Mouse (Mus musculus) erythroblast, embryonic 14.5 days (primary cell): Measurements from ENCODE around the gene Anapc11. TPM values are rescaled to one million over a fixed set of nuclear protein-coding genes. Genes with fewer than 3 reads are reported as not detected.

ENCODE experiments used
- H3K27me3 ChIP-seq: 2 replicates; pipeline ENCODE4 v1.6.1; 2012; ENCODE audit warnings: inconsistent platforms; ENCODE audit not compliant: control insufficient read depth
- H3K36me3 ChIP-seq: 2 replicates; pipeline ENCODE4 v1.6.1; 2012; ENCODE audit warnings: mild to moderate bottlenecking, inconsistent platforms; ENCODE audit not compliant: control insufficient read depth
- H3K4me1 ChIP-seq: 2 replicates; pipeline ENCODE4 v1.6.1; 2012; ENCODE audit warnings: inconsistent platforms; ENCODE audit not compliant: control insufficient read depth
- H3K4me3 ChIP-seq: replicated peaks from 2 replicates; pipeline ENCODE3; 2012; ENCODE audit warnings: moderate library complexity, mild to moderate bottlenecking, inconsistent platforms
- H3K9me3 ChIP-seq: 2 replicates; pipeline ENCODE4 v1.6.1; 2012; ENCODE audit warnings: low read length, inconsistent platforms, mixed read lengths; ENCODE audit not compliant: control insufficient read depth
- GATA1 ChIP-seq: IDR thresholded peaks from 2 replicates; pipeline ENCODE4 v1.6.1; 2012; ENCODE audit warnings: low read length, inconsistent platforms, mixed read lengths
- TAL1 ChIP-seq: IDR thresholded peaks from 3 replicates; pipeline ENCODE4 v1.6.1; 2012; ENCODE audit warnings: low read length, inconsistent platforms, mixed read lengths
- polyA plus RNA-seq: library from polyadenylated mRNA; stranded (reverse); fragments of >175 nt; gene quantifications from 2 replicates; pipeline ENCODE4 v1.2.3, GENCODE M21; 2012

Gene Anapc11
- polyA plus RNA-seq, 1 experiment = 12.9 TPM

DNA sequence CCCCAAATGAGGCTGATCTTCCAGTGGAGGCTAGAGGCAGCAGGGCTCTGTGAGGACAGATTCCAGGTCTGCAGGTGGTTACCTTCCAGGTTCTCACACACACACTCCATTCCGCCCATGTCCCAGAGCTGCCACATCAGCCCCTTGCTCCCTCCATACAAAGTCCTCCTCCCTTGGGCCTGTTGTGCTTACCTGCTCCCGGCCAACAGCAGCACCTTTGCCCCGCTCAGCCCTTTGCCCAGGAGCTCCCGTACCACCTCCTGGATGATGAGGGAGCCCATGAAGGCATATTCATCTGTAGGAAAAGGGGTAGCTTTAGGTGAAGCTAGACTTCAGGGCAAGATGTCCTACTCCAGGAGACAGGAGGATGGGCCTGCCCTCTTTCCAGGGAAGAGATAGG is 59.1 kb downstream of the Anapc11 start:
- peaks cover 9% of the 10 kb centered on the region; the same call in 1 of the 2 replicates for H3K9me3 ChIP-seq
- H3K4me3 ChIP-seq = no peak overlapping the region
- TF ChIP-seq TAL1 (no peak), GATA1 (no peak)
- H3K4me1 ChIP-seq = peaks cover 4% of the 10 kb centered on the region
- H3K36me3 ChIP-seq = no peaks in the 10 kb centered on the region
- H3K27me3 ChIP-seq = peaks cover 76% of the 10 kb centered on the region

Other genes with a start within 250 kb of the Anapc11 start
- gene Actg1, start 249.9 kb upstream of the Anapc11 start, polyA plus RNA-seq = 9.0 TPM in 2 replicates
- not detected in 2 replicates for gene Fscn2, start 236.9 kb upstream of the Anapc11 start, polyA plus RNA-seq
- gene Faap100, start 219.7 kb upstream of the Anapc11 start, polyA plus RNA-seq = 1.2 and 2.2 TPM in 2 replicates
- gene Nploc4, start 160.7 kb upstream of the Anapc11 start, polyA plus RNA-seq = 8.8 and 9.3 TPM in 2 replicates
- gene Tspan10, start 155.8 kb upstream of the Anapc11 start, polyA plus RNA-seq = not detected in 2 replicates
- gene Pde6g, start 144.9 kb upstream of the Anapc11 start, polyA plus RNA-seq = not detected in 2 replicates
- gene Oxld1, start 140.4 kb upstream of the Anapc11 start, polyA plus RNA-seq = 0.41 and 0.65 TPM in 2 replicates
- 0.75 and 1.4 TPM in 2 replicates for gene Ccdc137, start 140.3 kb upstream of the Anapc11 start, polyA plus RNA-seq
- gene Arl16, start 130.8 kb upstream of the Anapc11 start, polyA plus RNA-seq = 2.6 and 4.9 TPM in 2 replicates
- 14.6 and 16.8 TPM in 2 replicates for gene Mrpl12, start 113.8 kb upstream of the Anapc11 start, polyA plus RNA-seq
- gene Slc25a10, start 106.6 kb upstream of the Anapc11 start, polyA plus RNA-seq = 5.5 and 6.6 TPM in 2 replicates
- 0.03 TPM in 1 of 2 replicates, not detected in the other for gene Gcgr, start 67.7 kb upstream of the Anapc11 start, polyA plus RNA-seq
- gene Mcrip1, start 48.7 kb upstream of the Anapc11 start, polyA plus RNA-seq = 4.1 and 5.7 TPM in 2 replicates
- 0.05 TPM in 1 of 2 replicates, not detected in the other for gene Ppp1r27, start 47.3 kb upstream of the Anapc11 start, polyA plus RNA-seq
- gene P4hb, start 25.2 kb upstream of the Anapc11 start, polyA plus RNA-seq = 23.2 and 24.6 TPM in 2 replicates
- gene Arhgdia, start 16.8 kb upstream of the Anapc11 start, polyA plus RNA-seq = 52.3 and 59.5 TPM in 2 replicates
- 56.7 and 59.1 TPM in 2 replicates for gene Alyref, start 56 bp upstream of the Anapc11 start, polyA plus RNA-seq
- 0.46 TPM in 1 of 2 replicates, not detected in the other for gene Npb, start 10.1 kb downstream of the Anapc11 start, polyA plus RNA-seq
- gene Pcyt2, start 19.5 kb downstream of the Anapc11 start, polyA plus RNA-seq = 9.6 and 12.2 TPM in 2 replicates
- 19.3 and 22.9 TPM in 2 replicates for gene Sirt7, start 26.8 kb downstream of the Anapc11 start, polyA plus RNA-seq
- gene Mafg, start 35.2 kb downstream of the Anapc11 start, polyA plus RNA-seq = 18.3 and 20.4 TPM in 2 replicates
- gene Pycr1, start 45.3 kb downstream of the Anapc11 start, polyA plus RNA-seq = 0.03 and 0.06 TPM in 2 replicates
- gene Myadml2, start 49.7 kb downstream of the Anapc11 start, polyA plus RNA-seq = not detected in 2 replicates
- gene Notum, start 62.8 kb downstream of the Anapc11 start, polyA plus RNA-seq = 0.02 TPM in 1 of 2 replicates, not detected in the other
- 50.9 and 60.7 TPM in 2 replicates for gene Aspscr1, start 74.6 kb downstream of the Anapc11 start, polyA plus RNA-seq
- gene Cenpx, start 115.3 kb downstream of the Anapc11 start, polyA plus RNA-seq = 5.2 and 14.7 TPM in 2 replicates
- 1.4 and 1.5 TPM in 2 replicates for gene Lrrc45, start 115.5 kb downstream of the Anapc11 start, polyA plus RNA-seq
- gene Rac3, start 123.0 kb downstream of the Anapc11 start, polyA plus RNA-seq = 0.08 and 0.41 TPM in 2 replicates
- 0.66 and 1.3 TPM in 2 replicates for gene Dcxr, start 128.9 kb downstream of the Anapc11 start, polyA plus RNA-seq
- gene Cbr2, start 133.7 kb downstream of the Anapc11 start, polyA plus RNA-seq = not detected in 2 replicates
- gene Hmga1b, start 164.4 kb downstream of the Anapc11 start, polyA plus RNA-seq = 20.5 and 21.4 TPM in 2 replicates
- gene Rfng, start 185.8 kb downstream of the Anapc11 start, polyA plus RNA-seq = 3.1 and 4.6 TPM in 2 replicates
- 2.4 and 3.1 TPM in 2 replicates for gene Gps1, start 185.9 kb downstream of the Anapc11 start, polyA plus RNA-seq
- gene Dus1l, start 198.0 kb downstream of the Anapc11 start, polyA plus RNA-seq = 14.2 and 21.1 TPM in 2 replicates
- 4.6 and 5.0 TPM in 2 replicates for gene Fasn, start 226.1 kb downstream of the Anapc11 start, polyA plus RNA-seq